Mouse (Mus musculus): ENCODE measurements around the gene Mlx. TPM values are rescaled to one million over a fixed set of nuclear protein-coding genes. Genes with fewer than 3 reads are reported as not detected.
A peak's percentile ranks its signal among the peaks of the same experiment; 100 is the strongest.

The Mlx gene
- total and polyA plus RNA-seq, 3 experiments, result 13.0 to 45.9 (median 40.5) TPM

- no peaks in the 10 kb centered on the region for H3K27me3 ChIP-seq (ENCODE audit: insufficient read depth, low read length)
- ATAC-seq (ENCODE audit: extremely low read depth, insufficient number of reproducible peaks, low FRiP score, poor library complexity, severe bottlenecking) (no peak), DNase-seq (ENCODE audit: low spot score) (peak; percentile 67)
- H3K4me1 ChIP-seq (ENCODE audit: insufficient read depth, low read depth, low read length), result peaks cover 47% of the 10 kb centered on the region
- TF ChIP-seq GATA2 (IDR thresholded peaks at IDR 0.05; ENCODE audit: borderline replicate concordance, low read depth, low read length), result no peak
- peak; percentile 39; the same call in 1 of the 2 replicates for TF ChIP-seq CTCF (IDR thresholded peaks at IDR 0.05; ENCODE audit: low read depth, low read length)
- H3K36me3 ChIP-seq (replicated peaks), result peaks cover 97% of the 10 kb centered on the region
- H3K9me3 ChIP-seq (replicated peaks), result no peaks in the 10 kb centered on the region; the same call in 1 of the 2 replicates
- no peak overlapping the region for H3K4me3 ChIP-seq (ENCODE audit: low read depth, low read length)
Measured at GRCm38 (mm10) chr11:101057860-101058259, 29.2 kb upstream of the Mlx start.

GRCm38 (mm10) chr11:101058726-101059125 lies 28.4 kb upstream of the Mlx start:
- ATAC-seq (ENCODE audit: extremely low read depth, insufficient number of reproducible peaks, low FRiP score, poor library complexity, severe bottlenecking), result no peak
- no peak for DNase-seq (ENCODE audit: low spot score)
- no peak overlapping the region for H3K4me3 ChIP-seq (ENCODE audit: low read depth, low read length)
- H3K27me3 ChIP-seq (ENCODE audit: insufficient read depth, low read length), result no peaks in the 10 kb centered on the region
- H3K9me3 ChIP-seq (replicated peaks), result no peaks in the 10 kb centered on the region; the same call in 1 of the 2 replicates
- peaks cover 51% of the 10 kb centered on the region for H3K4me1 ChIP-seq (ENCODE audit: insufficient read depth, low read depth, low read length)
- peaks cover 97% of the 10 kb centered on the region for H3K36me3 ChIP-seq (replicated peaks)
- TF ChIP-seq CTCF (IDR thresholded peaks at IDR 0.05; ENCODE audit: low read depth, low read length), result no peak
- no peak for TF ChIP-seq POLR2AphosphoS5 (IDR thresholded peaks at IDR 0.05; ENCODE audit: insufficient replicate concordance, low read depth, low read length)
- no peak for TF ChIP-seq TAL1 (conservative IDR thresholded peaks at IDR 0.05; ENCODE audit: low read depth, low read length)
- TF ChIP-seq GATA2 (IDR thresholded peaks at IDR 0.05; ENCODE audit: borderline replicate concordance, low read depth, low read length), result no peak
- no peak for TF ChIP-seq GATA1 (IDR thresholded peaks at IDR 0.05; ENCODE audit: borderline replicate concordance, low read length)

GRCm38 (mm10) chr11:101059473-101059872 lies 27.6 kb upstream of the Mlx start:
- no peak for TF ChIP-seq GATA1 (IDR thresholded peaks at IDR 0.05; ENCODE audit: borderline replicate concordance, low read length)
- TF ChIP-seq TAL1 (conservative IDR thresholded peaks at IDR 0.05; ENCODE audit: low read depth, low read length), result no peak
- TF ChIP-seq GATA2 (IDR thresholded peaks at IDR 0.05; ENCODE audit: borderline replicate concordance, low read depth, low read length), result no peak
- no peak for TF ChIP-seq CTCF (IDR thresholded peaks at IDR 0.05; ENCODE audit: low read depth, low read length)
- no peak for TF ChIP-seq POLR2AphosphoS5 (IDR thresholded peaks at IDR 0.05; ENCODE audit: insufficient replicate concordance, low read depth, low read length)
- DNase-seq (ENCODE audit: low spot score) (no peak), ATAC-seq (ENCODE audit: extremely low read depth, insufficient number of reproducible peaks, low FRiP score, poor library complexity, severe bottlenecking) (no peak)
- Histone ChIP-seq H3K4me1 (ENCODE audit: insufficient read depth, low read depth, low read length) (peaks cover 58% of the 10 kb centered on the region), H3K4me3 (ENCODE audit: low read depth, low read length) (no peak overlapping the region), H3K27me3 (ENCODE audit: insufficient read depth, low read length) (no peaks in the 10 kb centered on the region), H3K9me3 (replicated peaks) (no peaks in the 10 kb centered on the region), H3K36me3 (replicated peaks) (peaks cover 90% of the 10 kb centered on the region)

- H3K4me3 ChIP-seq (ENCODE audit: low read depth, low read length), result no peak overlapping the region
- TF ChIP-seq GATA2 (IDR thresholded peaks at IDR 0.05; ENCODE audit: borderline replicate concordance, low read depth, low read length) (no peak), CTCF (IDR thresholded peaks at IDR 0.05; ENCODE audit: low read depth, low read length) (no peak), TAL1 (conservative IDR thresholded peaks at IDR 0.05; ENCODE audit: low read depth, low read length) (no peak), GATA1 (IDR thresholded peaks at IDR 0.05; ENCODE audit: borderline replicate concordance, low read length) (no peak), POLR2AphosphoS5 (IDR thresholded peaks at IDR 0.05; ENCODE audit: insufficient replicate concordance, low read depth, low read length) (no peak)
Measured at GRCm38 (mm10) chr11:101060126-101060525, 27.0 kb upstream of the Mlx start.

GRCm38 (mm10) chr11:101061049-101061448 lies 26.0 kb upstream of the Mlx start:
- TF ChIP-seq TAL1 (conservative IDR thresholded peaks at IDR 0.05; ENCODE audit: low read depth, low read length) (no peak), CTCF (IDR thresholded peaks at IDR 0.05; ENCODE audit: low read depth, low read length) (no peak), GATA1 (IDR thresholded peaks at IDR 0.05; ENCODE audit: borderline replicate concordance, low read length) (no peak), POLR2AphosphoS5 (IDR thresholded peaks at IDR 0.05; ENCODE audit: insufficient replicate concordance, low read depth, low read length) (no peak), GATA2 (IDR thresholded peaks at IDR 0.05; ENCODE audit: borderline replicate concordance, low read depth, low read length) (no peak)
- Histone ChIP-seq H3K9me3 (replicated peaks) (no peaks in the 10 kb centered on the region), H3K36me3 (replicated peaks) (peaks cover 78% of the 10 kb centered on the region), H3K4me1 (ENCODE audit: insufficient read depth, low read depth, low read length) (peaks cover 59% of the 10 kb centered on the region), H3K4me3 (ENCODE audit: low read depth, low read length) (no peak overlapping the region), H3K27me3 (ENCODE audit: insufficient read depth, low read length) (no peaks in the 10 kb centered on the region)
- ATAC-seq (ENCODE audit: extremely low read depth, insufficient number of reproducible peaks, low FRiP score, poor library complexity, severe bottlenecking) (no peak), DNase-seq (ENCODE audit: low spot score) (no peak)

More at GRCm38 (mm10) chr11:101060126-101060525, 27.0 kb upstream of the Mlx start:
- Histone ChIP-seq H3K27me3 (ENCODE audit: insufficient read depth, low read length) (no peaks in the 10 kb centered on the region), H3K4me1 (ENCODE audit: insufficient read depth, low read depth, low read length) (peaks cover 59% of the 10 kb centered on the region), H3K9me3 (replicated peaks) (no peaks in the 10 kb centered on the region), H3K36me3 (replicated peaks) (peaks cover 85% of the 10 kb centered on the region)
- DNase-seq (ENCODE audit: low spot score) (no peak), ATAC-seq (ENCODE audit: extremely low read depth, insufficient number of reproducible peaks, low FRiP score, poor library complexity, severe bottlenecking) (no peak)

- Histone ChIP-seq H3K4me3 (ENCODE audit: low read depth, low read length) (peak overlapping the region; percentile 64; the same call in 1 of the 2 replicates), H3K4me1 (ENCODE audit: insufficient read depth, low read depth, low read length) (peaks cover 68% of the 10 kb centered on the region), H3K27me3 (ENCODE audit: insufficient read depth, low read length) (no peaks in the 10 kb centered on the region), H3K9me3 (replicated peaks) (no peaks in the 10 kb centered on the region), H3K36me3 (replicated peaks) (peaks cover 65% of the 10 kb centered on the region)
- DNase-seq (ENCODE audit: low spot score), result no peak
- no peak for ATAC-seq (ENCODE audit: extremely low read depth, insufficient number of reproducible peaks, low FRiP score, poor library complexity, severe bottlenecking)
- TF ChIP-seq CTCF (IDR thresholded peaks at IDR 0.05; ENCODE audit: low read depth, low read length) (no peak), GATA1 (IDR thresholded peaks at IDR 0.05; ENCODE audit: borderline replicate concordance, low read length) (no peak), TAL1 (conservative IDR thresholded peaks at IDR 0.05; ENCODE audit: low read depth, low read length) (no peak), POLR2AphosphoS5 (IDR thresholded peaks at IDR 0.05; ENCODE audit: insufficient replicate concordance, low read depth, low read length) (no peak), GATA2 (IDR thresholded peaks at IDR 0.05; ENCODE audit: borderline replicate concordance, low read depth, low read length) (no peak)
Measured at GRCm38 (mm10) chr11:101062165-101062884, 24.8 kb upstream of the Mlx start.
